Mouse (Mus musculus): ENCODE measurements at regions not wholly inside any gene's neighbourhood (a gene's known extent, or its start where the extent isn't known, plus 50 kb on each side); places are given as distances from the start of the nearest gene placed in this dataset.
A peak's percentile ranks its signal among the peaks of the same experiment; 100 is the strongest.

DNA sequence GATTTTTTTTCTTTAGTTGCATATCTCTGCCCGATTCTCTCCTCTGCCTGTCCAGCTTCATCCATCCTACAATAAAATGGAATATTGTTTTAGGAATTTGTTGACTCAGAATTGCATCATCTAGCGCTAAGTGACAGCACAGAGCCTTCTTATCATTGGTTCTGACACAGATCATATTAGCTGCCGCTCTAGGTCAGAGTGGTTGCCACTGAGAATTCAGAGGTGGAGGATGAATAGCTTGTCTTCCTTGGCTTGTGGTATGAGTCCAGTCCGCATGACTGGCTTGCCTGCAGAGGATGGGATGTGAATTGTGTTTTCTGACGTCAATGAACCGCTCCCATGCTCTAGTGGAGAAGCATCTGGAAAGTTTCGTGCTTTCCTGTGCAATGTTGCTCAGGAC, 462.3 kb upstream of the Cd180 start:
- H3K27ac ChIP-seq, result no peak overlapping the region
- no peak for ATAC-seq (ENCODE audit: borderline replicate concordance, extremely low read depth, low FRiP score, low TSS enrichment)
- no peaks in the 10 kb centered on the region for H3K36me3 ChIP-seq
- H3K4me3 ChIP-seq, result no peak overlapping the region
- no peak overlapping the region for H3K4me2 ChIP-seq
- no peaks in the 10 kb centered on the region for H3K9me3 ChIP-seq
- 65% methylated on average over 7 of the region's 7 CpGs for whole genome bisulfite sequencing
- peaks cover 12% of the 10 kb centered on the region for H3K4me1 ChIP-seq
- H3K9ac ChIP-seq, result no peak overlapping the region
- no peaks in the 10 kb centered on the region for H3K27me3 ChIP-seq

- no peaks in the 10 kb centered on the region for H3K27me3 ChIP-seq
- no peak for ATAC-seq (ENCODE audit: borderline replicate concordance, extremely low read depth, low FRiP score, low TSS enrichment)
- peak overlapping the region; percentile 52 for H3K27ac ChIP-seq
- WGBS, result 26% methylated on average over 4 of the region's 4 CpGs
- no peaks in the 10 kb centered on the region for H3K36me3 ChIP-seq
- no peaks in the 10 kb centered on the region for H3K9me3 ChIP-seq
- H3K9ac ChIP-seq, result no peak overlapping the region
- H3K4me3 ChIP-seq, result no peak overlapping the region
- peaks cover 12% of the 10 kb centered on the region for H3K4me1 ChIP-seq
- H3K4me2 ChIP-seq, result no peak overlapping the region
Measured at GRCm38 (mm10) chr13:102232291-102232936, 460.9 kb upstream of the Cd180 start.

GRCm38 (mm10) chr13:102250884-102251283, 442.5 kb upstream of the Cd180 start:
- H3K36me3 ChIP-seq, result no peaks in the 10 kb centered on the region
- 83% methylated on average over 2 of the region's 2 CpGs for WGBS
- H3K27me3 ChIP-seq, result no peaks in the 10 kb centered on the region
- no peak overlapping the region for H3K4me3 ChIP-seq
- no peaks in the 10 kb centered on the region for H3K9me3 ChIP-seq
- H3K4me2 ChIP-seq, result no peak overlapping the region
- no peak overlapping the region for H3K27ac ChIP-seq
- no peak for ATAC-seq (ENCODE audit: borderline replicate concordance, extremely low read depth, low FRiP score, low TSS enrichment)
- H3K4me1 ChIP-seq, result no peaks in the 10 kb centered on the region
- no peak overlapping the region for H3K9ac ChIP-seq

DNA sequence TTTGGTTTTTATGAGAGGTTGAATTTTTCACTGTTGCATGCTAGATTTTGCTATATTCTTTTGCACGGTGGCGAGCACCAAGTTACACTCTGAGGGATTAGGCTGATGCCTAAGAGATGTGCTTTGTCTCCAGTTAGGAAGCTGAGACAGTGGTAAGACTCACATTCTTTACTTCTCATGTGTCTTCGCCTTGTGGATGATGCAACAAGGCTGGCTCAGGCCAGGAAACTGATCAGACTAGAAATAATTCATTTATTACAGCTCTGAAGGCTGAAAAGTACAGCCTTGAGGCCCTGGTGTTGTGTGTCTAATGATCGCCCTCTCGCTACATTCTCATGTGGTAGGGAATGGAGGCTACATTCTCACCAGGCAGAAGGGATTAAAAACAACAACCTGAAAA, 441.6 kb upstream of the Cd180 start:
- Histone ChIP-seq H3K27me3 (no peaks in the 10 kb centered on the region), H3K9me3 (no peaks in the 10 kb centered on the region), H3K4me1 (no peaks in the 10 kb centered on the region), H3K27ac (no peak overlapping the region), H3K4me2 (no peak overlapping the region), H3K9ac (no peak overlapping the region), H3K4me3 (no peak overlapping the region), H3K36me3 (no peaks in the 10 kb centered on the region)
- no peak for ATAC-seq (ENCODE audit: borderline replicate concordance, extremely low read depth, low FRiP score, low TSS enrichment)
- WGBS, result 81% methylated on average over 5 of the region's 5 CpGs

DNA sequence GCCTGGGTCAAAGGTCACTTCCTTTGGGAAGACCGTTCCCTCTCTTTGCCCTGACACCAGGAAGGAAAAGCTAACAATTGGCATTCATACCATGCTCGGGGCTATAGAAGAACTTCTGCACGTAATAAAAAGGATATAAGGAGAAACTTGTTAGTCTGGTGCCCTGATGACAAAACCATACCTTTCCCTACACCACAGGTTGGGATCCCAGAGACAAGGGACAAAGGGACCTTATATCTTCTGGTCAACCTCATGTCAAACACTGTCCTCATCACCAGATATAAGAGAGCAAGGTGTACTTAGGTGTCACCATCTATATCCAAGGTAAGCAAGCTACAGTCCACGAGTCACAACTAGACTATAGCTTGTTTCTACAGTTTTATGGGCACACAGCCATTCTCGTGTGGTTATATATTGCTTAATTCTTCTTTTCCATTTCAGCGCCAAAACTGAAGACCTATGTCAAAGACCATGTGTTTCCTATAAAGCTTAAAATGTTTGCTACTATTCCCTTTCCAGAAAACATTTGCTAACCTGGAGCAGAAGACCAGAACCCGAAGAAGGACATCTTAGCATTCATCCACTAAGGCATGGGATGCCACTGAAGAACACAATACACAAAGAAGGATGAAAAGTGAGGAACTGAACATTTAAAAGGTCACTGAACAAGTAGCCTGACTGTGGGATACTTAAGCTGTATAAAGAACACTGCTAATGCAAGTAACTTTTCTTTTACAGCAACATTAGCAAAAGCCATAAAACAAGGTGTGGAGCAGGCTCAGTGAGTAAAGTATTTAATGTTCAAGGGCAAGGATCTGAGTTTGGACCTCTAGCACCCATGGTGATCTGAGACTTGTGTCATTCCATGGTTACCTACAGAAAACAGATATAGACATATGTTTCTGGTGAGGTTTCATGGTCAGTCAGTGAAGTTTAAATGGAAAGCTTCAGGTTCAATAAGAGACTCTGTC, 437.7 kb upstream of the Cd180 start:
- no peak for ATAC-seq (ENCODE audit: borderline replicate concordance, extremely low read depth, low FRiP score, low TSS enrichment)
- WGBS, result 70% methylated on average over 7 of the region's 7 CpGs
- no peak overlapping the region for H3K4me2 ChIP-seq
- no peaks in the 10 kb centered on the region for H3K27me3 ChIP-seq
- no peak overlapping the region for H3K9ac ChIP-seq
- H3K4me1 ChIP-seq, result no peaks in the 10 kb centered on the region
- H3K36me3 ChIP-seq, result no peaks in the 10 kb centered on the region
- no peaks in the 10 kb centered on the region for H3K9me3 ChIP-seq
- no peak overlapping the region for H3K4me3 ChIP-seq
- no peak overlapping the region for H3K27ac ChIP-seq

DNA sequence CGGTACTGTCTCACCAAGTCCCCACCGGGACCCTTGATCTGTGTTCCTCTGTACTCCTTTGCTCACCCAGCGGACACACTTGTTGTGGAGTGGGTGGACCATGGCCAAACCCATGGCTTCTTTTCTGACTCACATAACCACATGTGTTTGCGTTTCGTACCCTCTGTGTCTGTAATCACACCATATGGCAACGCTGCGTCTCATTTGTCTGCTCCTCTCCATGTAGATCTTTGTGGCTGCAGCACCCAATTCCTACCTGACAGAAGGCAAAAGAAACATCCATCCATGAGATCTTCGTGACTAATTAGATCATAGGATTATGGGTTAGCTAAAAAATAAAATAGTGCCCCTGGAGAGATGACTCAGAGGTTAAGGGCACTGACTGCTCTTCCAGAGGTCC, 435.2 kb upstream of the Cd180 start:
- Histone ChIP-seq H3K4me3 (no peak overlapping the region), H3K36me3 (no peaks in the 10 kb centered on the region), H3K27me3 (no peaks in the 10 kb centered on the region), H3K27ac (no peak overlapping the region), H3K9me3 (no peaks in the 10 kb centered on the region), H3K4me1 (no peaks in the 10 kb centered on the region), H3K9ac (no peak overlapping the region), H3K4me2 (no peak overlapping the region)
- no peak for ATAC-seq (ENCODE audit: borderline replicate concordance, extremely low read depth, low FRiP score, low TSS enrichment)
- WGBS, result 93% methylated on average over 8 of the region's 8 CpGs

- Histone ChIP-seq H3K36me3 (no peaks in the 10 kb centered on the region), H3K4me1 (no peaks in the 10 kb centered on the region), H3K4me2 (no peak overlapping the region), H3K9me3 (no peaks in the 10 kb centered on the region), H3K9ac (no peak overlapping the region), H3K27ac (no peak overlapping the region), H3K27me3 (no peaks in the 10 kb centered on the region), H3K4me3 (no peak overlapping the region)
- ATAC-seq (ENCODE audit: borderline replicate concordance, extremely low read depth, low FRiP score, low TSS enrichment), result no peak
- 89% methylated on average over 3 of the region's 3 CpGs for WGBS
Measured at GRCm38 (mm10) chr13:102273818-102274217, 419.5 kb upstream of the Cd180 start.

GRCm38 (mm10) chr13:102275296-102275695, 418.1 kb upstream of the Cd180 start:
- Histone ChIP-seq H3K4me3 (no peak overlapping the region), H3K4me1 (no peaks in the 10 kb centered on the region), H3K9ac (no peak overlapping the region), H3K27ac (no peak overlapping the region), H3K9me3 (no peaks in the 10 kb centered on the region), H3K36me3 (no peaks in the 10 kb centered on the region), H3K4me2 (no peak overlapping the region), H3K27me3 (no peaks in the 10 kb centered on the region)
- 71% methylated on average over 2 of the region's 2 CpGs for WGBS
- no peak for ATAC-seq (ENCODE audit: borderline replicate concordance, extremely low read depth, low FRiP score, low TSS enrichment)

DNA sequence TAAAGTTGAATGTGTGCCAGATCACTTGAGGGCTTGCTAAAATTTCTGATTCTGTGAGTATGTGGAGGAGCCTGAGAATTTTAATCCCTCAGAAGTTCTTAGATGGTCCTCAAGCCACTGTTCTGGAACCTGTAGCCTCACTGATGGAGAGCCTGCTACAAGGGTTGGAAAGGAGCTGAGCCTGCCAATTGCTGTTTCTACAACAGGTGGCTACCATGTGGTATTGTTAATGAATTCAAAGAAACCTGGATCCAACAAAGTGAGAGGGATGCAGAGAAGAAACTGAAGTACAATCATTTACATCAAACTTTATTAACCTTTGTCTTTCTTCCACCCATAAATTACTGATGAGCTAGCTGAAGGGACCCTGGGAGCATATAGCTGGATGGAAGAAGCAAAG, 416.5 kb upstream of the Cd180 start:
- Histone ChIP-seq H3K36me3 (no peaks in the 10 kb centered on the region), H3K4me2 (no peak overlapping the region), H3K4me3 (no peak overlapping the region), H3K9me3 (no peaks in the 10 kb centered on the region), H3K27me3 (no peaks in the 10 kb centered on the region), H3K27ac (no peak overlapping the region), H3K4me1 (no peaks in the 10 kb centered on the region), H3K9ac (no peak overlapping the region)
- no peak for ATAC-seq (ENCODE audit: borderline replicate concordance, extremely low read depth, low FRiP score, low TSS enrichment)

- Histone ChIP-seq H3K4me2 (no peak overlapping the region), H3K9ac (no peak overlapping the region), H3K36me3 (no peaks in the 10 kb centered on the region), H3K4me1 (no peaks in the 10 kb centered on the region), H3K27me3 (no peaks in the 10 kb centered on the region), H3K4me3 (no peak overlapping the region), H3K9me3 (no peaks in the 10 kb centered on the region), H3K27ac (no peak overlapping the region)
- WGBS, result 80% methylated on average over 3 of the region's 3 CpGs
- ATAC-seq (ENCODE audit: borderline replicate concordance, extremely low read depth, low FRiP score, low TSS enrichment), result no peak
Measured at GRCm38 (mm10) chr13:102280198-102280597, 413.2 kb upstream of the Cd180 start.

DNA sequence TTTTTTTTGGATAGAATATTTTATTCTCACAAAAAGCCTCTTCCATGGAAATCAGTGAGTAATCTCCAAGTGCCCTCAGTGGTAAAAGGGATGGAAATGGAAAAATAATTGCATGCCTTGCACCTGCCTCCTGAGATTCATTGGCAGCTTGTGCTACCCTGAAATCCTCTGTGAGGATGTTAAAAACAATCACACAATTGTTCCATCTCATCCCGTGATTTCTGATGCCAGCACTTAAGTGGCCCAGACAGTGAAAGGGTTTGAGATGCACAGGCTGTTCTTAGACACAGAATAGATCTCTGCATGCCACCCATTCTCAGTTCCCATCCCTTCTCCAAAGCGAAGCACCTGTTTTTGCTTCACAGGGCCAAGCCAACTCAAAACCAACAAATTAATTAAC, 398.9 kb upstream of the Cd180 start:
- no peak for ATAC-seq (ENCODE audit: borderline replicate concordance, extremely low read depth, low FRiP score, low TSS enrichment)
- 82% methylated on average over 2 of the region's 2 CpGs for whole genome bisulfite sequencing

GRCm38 (mm10) chr13:102295079-102295478, 398.3 kb upstream of the Cd180 start:
- H3K4me2 ChIP-seq, result no peak overlapping the region
- no peaks in the 10 kb centered on the region for H3K9me3 ChIP-seq
- H3K4me3 ChIP-seq, result no peak overlapping the region
- H3K4me1 ChIP-seq, result no peaks in the 10 kb centered on the region
- no peaks in the 10 kb centered on the region for H3K36me3 ChIP-seq
- 77% methylated on average over 11 of the region's 11 CpGs for WGBS
- H3K27me3 ChIP-seq, result no peaks in the 10 kb centered on the region
- no peak overlapping the region for H3K27ac ChIP-seq
- H3K9ac ChIP-seq, result no peak overlapping the region
- ATAC-seq (ENCODE audit: borderline replicate concordance, extremely low read depth, low FRiP score, low TSS enrichment), result no peak

More for the DNA sequence above, 398.9 kb upstream of the Cd180 start:
- Histone ChIP-seq H3K9me3 (no peaks in the 10 kb centered on the region), H3K9ac (no peak overlapping the region), H3K27me3 (no peaks in the 10 kb centered on the region), H3K4me1 (no peaks in the 10 kb centered on the region), H3K4me2 (no peak overlapping the region), H3K36me3 (no peaks in the 10 kb centered on the region), H3K27ac (no peak overlapping the region), H3K4me3 (no peak overlapping the region)

Data from lung, embryonic 15.5 days (tissue).